Mouse (Mus musculus) heart, adult 2 months (tissue): Measurements from ENCODE around the gene Lrrc75a.

Experiments
- CTCF ChIP-seq: fragments of 200-600 bp; IDR thresholded peaks from 2 replicates; pipeline ENCODE4 v1.8.1; 2022; ENCODE audit warnings: antibody characterized with exemption, mild to moderate bottlenecking, moderate library complexity
- EP300 ChIP-seq: fragments of 200-500 bp; IDR thresholded peaks from 2 replicates; pipeline ENCODE4 v1.6.1; 2011; ENCODE audit warnings: low read depth, low read length, control low read depth; ENCODE audit not compliant: insufficient read depth

DNA sequence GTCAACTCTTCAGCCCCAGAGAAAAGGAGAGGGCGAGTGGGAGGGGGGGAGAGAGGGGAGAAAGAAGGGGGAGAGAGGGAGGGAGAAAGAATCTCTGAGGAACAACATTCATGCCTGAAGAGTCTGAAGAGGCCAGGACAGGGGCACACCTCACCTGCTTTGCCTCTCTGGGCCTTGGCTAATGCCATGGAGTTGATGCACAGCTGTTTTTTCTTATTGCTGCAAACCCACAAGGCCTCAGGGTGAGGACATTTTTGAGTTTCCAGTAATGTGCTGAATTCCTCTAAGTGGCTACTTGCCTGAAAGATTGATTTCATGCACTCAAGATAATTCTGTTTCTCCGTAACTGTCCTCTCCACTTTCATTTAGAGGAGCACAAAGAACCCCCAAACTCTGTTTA lies 90.2 kb downstream of the Lrrc75a start:
- no peak for TF ChIP-seq CTCF
- no peak for TF ChIP-seq EP300
